Mouse (Mus musculus): ENCODE measurements around the gene Hivep2. TPM values are rescaled to one million over a fixed set of nuclear protein-coding genes. Genes with fewer than 3 reads are reported as not detected.

Gene Hivep2
- polyA plus RNA-seq, 1 experiment = 26.4 TPM

DNA sequence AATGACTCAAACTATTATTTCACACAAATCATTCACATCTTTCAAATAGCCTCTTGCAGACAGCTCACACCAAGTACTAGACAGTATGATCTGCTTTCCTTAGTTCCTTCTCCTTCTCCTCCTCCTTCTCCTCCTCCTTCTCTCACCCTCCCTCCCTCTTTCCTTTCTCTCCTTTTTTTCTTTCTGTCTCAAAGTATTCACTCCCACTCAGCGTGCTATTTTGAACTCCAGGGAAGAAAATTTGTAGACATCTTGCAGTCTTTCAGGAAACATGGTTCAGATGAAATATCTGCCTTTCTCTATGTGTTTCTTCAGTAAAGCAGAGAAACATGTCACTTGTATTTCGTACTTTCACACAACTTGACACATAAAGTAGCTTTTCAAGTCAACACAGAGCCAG is 94.4 kb downstream of the Hivep2 start:
- H3K27me3 ChIP-seq (ENCODE audit: control insufficient read depth, insufficient read depth, low read length) = no peaks in the 10 kb centered on the region
- 91% methylated on average over 2 of the region's 2 CpGs for WGBS
- H3K4me3 ChIP-seq (ENCODE audit: control insufficient read depth, insufficient read depth, low read length) = no peak overlapping the region
- DNase-seq = no peak
- TF ChIP-seq POLR2A (IDR thresholded peaks at IDR 0.05; ENCODE audit: control insufficient read depth, extremely low read depth, insufficient read depth, low read length, poor library complexity) (no peak), CTCF (IDR thresholded peaks at IDR 0.05; ENCODE audit: borderline replicate concordance, control insufficient read depth, extremely low read depth, insufficient read depth, low read length, poor library complexity) (no peak)
- H3K27ac ChIP-seq (ENCODE audit: control insufficient read depth, insufficient read depth, low read length) = no peak overlapping the region
- no peaks in the 10 kb centered on the region for H3K36me3 ChIP-seq (ENCODE audit: control insufficient read depth, insufficient read depth, low read length)
- peaks cover 25% of the 10 kb centered on the region for H3K4me1 ChIP-seq (replicated peaks; ENCODE audit: control insufficient read depth, insufficient read depth, low read length)

- Histone ChIP-seq H3K4me3 (ENCODE audit: control insufficient read depth, insufficient read depth, low read length) (no peak overlapping the region), H3K27ac (ENCODE audit: control insufficient read depth, insufficient read depth, low read length) (no peak overlapping the region), H3K27me3 (ENCODE audit: control insufficient read depth, insufficient read depth, low read length) (no peaks in the 10 kb centered on the region), H3K4me1 (replicated peaks; ENCODE audit: control insufficient read depth, insufficient read depth, low read length) (peaks cover 5% of the 10 kb centered on the region), H3K36me3 (ENCODE audit: control insufficient read depth, insufficient read depth, low read length) (no peaks in the 10 kb centered on the region)
- no peak for DNase-seq
- WGBS = 93% methylated on average over 4 of the region's 4 CpGs
- TF ChIP-seq CTCF (IDR thresholded peaks at IDR 0.05; ENCODE audit: borderline replicate concordance, control insufficient read depth, extremely low read depth, insufficient read depth, low read length, poor library complexity) = no peak
- TF ChIP-seq POLR2A (IDR thresholded peaks at IDR 0.05; ENCODE audit: control insufficient read depth, extremely low read depth, insufficient read depth, low read length, poor library complexity) = no peak
Observed at GRCm38 (mm10) chr10:14063226-14063625, 97.4 kb downstream of the Hivep2 start.

DNA sequence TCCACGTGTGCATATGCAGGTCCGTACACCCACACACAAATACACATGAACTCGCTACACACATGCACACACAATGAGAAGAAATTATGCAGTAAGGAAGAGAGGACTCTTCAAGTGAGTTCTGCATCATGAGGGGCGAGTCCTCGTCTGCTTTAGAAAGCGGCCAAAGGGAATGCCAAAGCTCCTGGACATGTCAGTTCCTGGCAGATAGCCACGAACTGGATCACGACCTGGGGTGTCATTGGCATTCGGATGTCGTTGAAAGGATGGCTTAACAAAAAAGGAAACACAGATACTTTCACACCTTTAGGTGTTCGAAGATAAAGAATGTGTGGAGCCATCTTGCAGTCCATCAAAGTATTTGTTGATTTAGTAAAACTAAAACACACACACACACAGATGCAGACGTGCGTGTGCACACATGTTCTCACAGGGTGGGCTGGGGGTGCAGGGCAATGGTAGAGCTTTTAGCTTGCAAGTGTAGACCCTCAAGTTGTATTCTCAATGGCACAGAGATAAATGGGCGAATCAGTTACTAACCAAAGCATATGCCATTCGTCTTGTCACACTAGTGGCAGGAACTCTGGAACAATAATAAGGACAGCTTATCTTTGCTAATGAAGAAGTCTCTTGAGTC is 99.0 kb downstream of the Hivep2 start:
- Histone ChIP-seq H3K4me1 (replicated peaks; ENCODE audit: control insufficient read depth, insufficient read depth, low read length) (no peaks in the 10 kb centered on the region), H3K4me3 (ENCODE audit: control insufficient read depth, insufficient read depth, low read length) (no peak overlapping the region), H3K27ac (ENCODE audit: control insufficient read depth, insufficient read depth, low read length) (no peak overlapping the region), H3K36me3 (ENCODE audit: control insufficient read depth, insufficient read depth, low read length) (no peaks in the 10 kb centered on the region), H3K27me3 (ENCODE audit: control insufficient read depth, insufficient read depth, low read length) (no peaks in the 10 kb centered on the region)
- WGBS = 94% methylated on average over 15 of the region's 15 CpGs
- TF ChIP-seq CTCF (IDR thresholded peaks at IDR 0.05; ENCODE audit: borderline replicate concordance, control insufficient read depth, extremely low read depth, insufficient read depth, low read length, poor library complexity) (no peak), POLR2A (IDR thresholded peaks at IDR 0.05; ENCODE audit: control insufficient read depth, extremely low read depth, insufficient read depth, low read length, poor library complexity) (no peak)
- no peak for DNase-seq

GRCm38 (mm10) chr10:14067802-14068201 is 101.9 kb downstream of the Hivep2 start:
- 96% methylated on average over 4 of the region's 4 CpGs for WGBS
- Histone ChIP-seq H3K27ac (ENCODE audit: control insufficient read depth, insufficient read depth, low read length) (no peak overlapping the region), H3K27me3 (ENCODE audit: control insufficient read depth, insufficient read depth, low read length) (no peaks in the 10 kb centered on the region), H3K4me1 (replicated peaks; ENCODE audit: control insufficient read depth, insufficient read depth, low read length) (no peaks in the 10 kb centered on the region), H3K4me3 (ENCODE audit: control insufficient read depth, insufficient read depth, low read length) (no peak overlapping the region), H3K36me3 (ENCODE audit: control insufficient read depth, insufficient read depth, low read length) (no peaks in the 10 kb centered on the region)
- DNase-seq = no peak
- no peak for TF ChIP-seq POLR2A (IDR thresholded peaks at IDR 0.05; ENCODE audit: control insufficient read depth, extremely low read depth, insufficient read depth, low read length, poor library complexity)
- TF ChIP-seq CTCF (IDR thresholded peaks at IDR 0.05; ENCODE audit: borderline replicate concordance, control insufficient read depth, extremely low read depth, insufficient read depth, low read length, poor library complexity) = no peak

GRCm38 (mm10) chr10:14070498-14071079 is 104.7 kb downstream of the Hivep2 start:
- H3K27ac ChIP-seq (ENCODE audit: control insufficient read depth, insufficient read depth, low read length) = no peak overlapping the region
- WGBS = 94% methylated on average over 5 of the region's 5 CpGs
- 0 out of 2 replicates have a peak, but pooled peaks cover 3% of the 10 kb centered on the region for H3K4me1 ChIP-seq (replicated peaks; ENCODE audit: control insufficient read depth, insufficient read depth, low read length)
- TF ChIP-seq CTCF (IDR thresholded peaks at IDR 0.05; ENCODE audit: borderline replicate concordance, control insufficient read depth, extremely low read depth, insufficient read depth, low read length, poor library complexity) = no peak
- no peak for TF ChIP-seq POLR2A (IDR thresholded peaks at IDR 0.05; ENCODE audit: control insufficient read depth, extremely low read depth, insufficient read depth, low read length, poor library complexity)
- no peak overlapping the region for H3K4me3 ChIP-seq (ENCODE audit: control insufficient read depth, insufficient read depth, low read length)
- H3K36me3 ChIP-seq (ENCODE audit: control insufficient read depth, insufficient read depth, low read length) = no peaks in the 10 kb centered on the region
- no peak for DNase-seq
- no peaks in the 10 kb centered on the region for H3K27me3 ChIP-seq (ENCODE audit: control insufficient read depth, insufficient read depth, low read length)

DNA sequence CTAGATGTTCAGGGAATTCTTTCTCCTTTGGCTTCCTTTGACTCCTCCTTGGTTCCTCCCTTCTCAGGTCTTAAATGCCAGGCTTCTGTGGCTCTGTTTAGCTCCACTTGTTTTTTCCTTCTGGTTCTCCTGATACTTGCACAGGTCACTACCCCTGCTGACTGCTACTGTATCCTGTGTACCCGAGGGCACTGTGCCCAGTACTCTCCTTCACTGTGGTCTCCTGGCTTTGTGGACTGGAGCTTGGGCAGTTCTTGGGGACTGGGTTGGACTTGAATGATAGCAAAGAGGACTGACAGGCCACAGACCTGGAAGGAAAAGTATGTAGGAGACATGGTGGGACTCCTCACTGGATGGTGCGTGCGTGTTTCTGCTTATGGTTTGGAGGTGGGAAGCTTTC is 106.6 kb downstream of the Hivep2 start:
- Histone ChIP-seq H3K27ac (ENCODE audit: control insufficient read depth, insufficient read depth, low read length) (no peak overlapping the region), H3K36me3 (ENCODE audit: control insufficient read depth, insufficient read depth, low read length) (no peaks in the 10 kb centered on the region), H3K4me1 (replicated peaks; ENCODE audit: control insufficient read depth, insufficient read depth, low read length) (0 out of 2 replicates have a peak, but pooled peaks cover 3% of the 10 kb centered on the region), H3K27me3 (ENCODE audit: control insufficient read depth, insufficient read depth, low read length) (no peaks in the 10 kb centered on the region), H3K4me3 (ENCODE audit: control insufficient read depth, insufficient read depth, low read length) (no peak overlapping the region)
- WGBS = 95% methylated on average over 3 of the region's 3 CpGs
- DNase-seq = no peak
- no peak for TF ChIP-seq CTCF (IDR thresholded peaks at IDR 0.05; ENCODE audit: borderline replicate concordance, control insufficient read depth, extremely low read depth, insufficient read depth, low read length, poor library complexity)
- TF ChIP-seq POLR2A (IDR thresholded peaks at IDR 0.05; ENCODE audit: control insufficient read depth, extremely low read depth, insufficient read depth, low read length, poor library complexity) = no peak
